Mouse (Mus musculus) cerebellum, adult 9-10 months (tissue): ENCODE measurements around the gene Sh2d1a.

Experiments
- DNase-seq: peaks from one replicate; pipeline ENCODE4 v3.0.0; 2022

Sh2d1a gene

DNA sequence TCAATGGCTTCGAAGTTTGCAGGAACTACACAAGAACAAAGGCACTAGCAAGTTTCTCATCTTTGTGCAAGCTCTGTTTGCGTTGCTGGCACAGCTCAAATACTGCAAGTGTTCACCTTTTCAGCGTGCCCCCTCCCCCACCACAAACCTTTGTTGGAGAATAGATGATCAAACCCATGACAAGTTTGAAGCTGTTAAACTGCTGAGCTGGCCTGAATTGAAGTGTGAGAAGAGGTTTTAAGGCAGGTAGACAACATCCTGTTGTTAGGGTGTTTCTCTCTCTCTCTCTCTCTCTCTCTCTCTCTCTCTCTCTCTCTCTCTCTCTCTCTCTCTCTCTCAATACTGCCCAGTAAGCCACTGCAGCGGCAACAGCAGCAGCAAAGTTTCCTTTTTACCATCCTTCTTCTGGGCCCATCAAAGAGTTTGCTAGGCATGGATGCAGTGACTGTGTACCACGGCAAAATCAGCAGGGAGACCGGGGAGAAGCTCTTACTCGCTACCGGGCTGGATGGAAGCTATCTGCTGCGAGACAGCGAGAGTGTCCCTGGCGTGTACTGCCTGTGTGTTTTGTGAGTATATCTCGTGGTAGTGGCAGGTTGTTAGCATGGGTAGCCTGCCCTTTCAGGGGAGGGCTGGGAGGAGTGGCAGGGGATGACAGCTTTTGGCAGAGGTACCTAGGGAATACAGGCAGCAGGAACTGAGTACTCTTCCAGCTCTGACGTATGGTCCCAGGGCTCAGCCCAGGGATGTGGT is at the start of gene Sh2d1a:
TSS of gene Sh2d1a (plus strand) at position 163 of the 753 bp plus-strand sequence.
- no peak for DNase-seq

DNA sequence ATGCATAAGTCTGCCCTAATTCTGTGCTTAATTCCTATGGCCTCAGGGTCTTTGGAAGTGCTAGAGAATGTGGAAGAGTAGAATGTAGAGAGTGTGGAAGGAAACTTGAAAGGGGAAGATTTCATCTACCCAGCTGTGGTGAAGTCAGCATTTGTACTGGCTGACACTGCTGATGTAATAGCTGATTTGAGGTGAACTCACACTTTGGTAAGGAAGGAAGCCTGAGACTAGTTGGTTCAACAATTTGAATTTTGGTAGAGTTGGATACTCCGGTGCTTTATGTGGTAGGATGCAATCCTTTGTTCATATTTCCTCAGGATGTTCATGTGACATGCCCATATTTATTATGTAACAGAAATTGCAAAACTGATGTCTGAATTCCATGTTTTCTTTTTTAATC is 49.3 kb upstream of the Sh2d1a start:
- DNase-seq, result no peak

DNA sequence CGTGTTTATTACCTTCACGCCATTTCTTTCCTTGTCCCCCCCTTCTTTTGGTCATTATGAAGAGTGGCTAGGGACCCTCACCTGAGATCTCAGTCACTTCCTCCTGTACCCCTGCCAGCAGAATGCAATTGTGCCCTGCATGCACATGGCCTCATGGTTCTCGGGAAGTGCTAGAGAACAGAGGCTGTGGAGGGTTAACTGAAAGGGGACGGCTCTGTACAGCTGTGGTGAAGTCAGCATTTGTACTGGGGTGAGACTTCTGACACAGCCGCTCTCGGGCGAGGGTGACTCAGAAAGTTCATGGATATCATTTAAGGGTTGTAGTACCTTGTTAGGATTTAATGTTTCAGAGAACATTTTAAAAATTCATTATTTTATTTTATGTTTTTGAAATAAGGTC is 47.7 kb upstream of the Sh2d1a start:
- no peak for DNase-seq

DNA sequence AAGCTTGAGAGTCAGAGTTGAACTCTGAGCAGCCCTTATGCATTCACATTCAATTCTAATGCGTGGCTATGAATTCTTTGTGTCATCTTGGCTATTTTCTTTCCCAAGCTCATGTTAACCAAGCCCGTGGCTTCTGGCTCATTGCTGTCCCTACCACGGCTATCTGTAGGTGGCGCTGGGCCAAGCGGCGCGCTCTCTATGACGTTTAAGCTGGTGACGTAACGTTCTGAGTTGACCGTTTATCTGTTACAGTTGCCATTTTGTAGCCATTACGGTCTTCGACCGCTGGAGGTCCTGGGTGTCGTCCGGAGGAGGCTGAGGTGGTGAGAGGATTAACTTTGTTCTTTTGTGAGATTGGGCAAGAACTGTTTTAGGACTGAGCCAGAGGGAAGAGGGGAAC is 12.8 kb upstream of the Sh2d1a start, which contains the start of gene Tex13c2:
TSS of gene Tex13c2 (plus strand) at position 246 of the 400 bp plus-strand sequence.
- DNase-seq, result peak; percentile 8

DNA sequence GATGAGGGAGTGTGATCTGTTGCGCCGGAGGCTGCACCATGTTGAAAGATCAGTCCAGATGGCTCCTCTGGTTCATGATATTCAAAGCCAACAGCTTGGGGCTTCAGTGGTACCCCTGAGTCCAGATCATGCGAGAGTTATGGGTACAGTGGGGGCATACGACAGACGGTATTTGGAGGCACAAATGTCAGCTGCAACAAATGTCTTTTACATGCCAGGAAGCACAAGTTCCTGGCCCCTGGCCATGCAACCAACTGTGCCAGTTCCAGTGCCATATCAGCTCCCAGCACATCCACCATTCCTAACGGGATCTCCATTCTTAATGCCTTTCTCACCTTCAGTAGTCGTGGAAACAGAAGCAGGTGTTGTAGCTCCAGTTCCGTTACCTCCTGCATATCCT is 11.9 kb upstream of the Sh2d1a start:
- peak; percentile 60 for DNase-seq

DNA sequence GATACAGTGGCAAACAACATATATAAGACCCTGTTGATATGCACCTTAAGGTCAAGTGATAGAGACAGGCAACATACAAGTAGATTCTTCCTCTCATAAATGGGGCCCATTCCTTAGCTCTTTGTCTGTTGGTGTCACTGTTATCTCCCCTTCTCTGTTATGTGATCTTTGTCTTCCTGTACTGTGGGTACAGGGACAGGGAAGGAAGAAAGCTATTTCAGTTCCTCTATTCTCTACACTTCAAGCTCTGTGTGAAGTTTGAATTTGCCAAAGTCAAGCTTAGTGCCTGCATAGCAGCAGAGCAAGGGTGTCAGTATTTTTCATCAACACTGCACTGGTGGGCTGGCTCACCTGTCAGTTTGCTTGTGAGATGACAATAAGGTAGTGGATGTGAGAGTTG is 1.7 kb upstream of the Sh2d1a start:
- no peak for DNase-seq

DNA sequence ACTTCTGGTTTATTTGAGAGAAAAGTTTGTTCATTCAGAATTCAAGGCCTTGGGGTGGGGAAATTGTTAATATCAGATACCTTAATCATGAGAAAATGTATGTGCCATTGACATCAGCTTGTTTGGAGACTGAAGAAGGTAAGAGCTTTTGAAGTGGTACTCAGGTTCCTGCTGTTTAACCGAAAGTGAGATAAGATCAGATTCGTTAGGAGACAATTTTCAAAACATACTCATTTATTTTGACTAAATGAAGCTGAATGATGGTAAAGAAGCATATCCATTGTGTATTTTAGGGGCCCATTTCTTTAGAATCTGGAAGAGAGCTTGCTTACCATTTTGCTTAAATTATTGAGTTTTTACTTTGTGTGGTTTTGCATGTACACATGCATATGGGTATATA is 8.9 kb downstream of the Sh2d1a start:
- no peak for DNase-seq

DNA sequence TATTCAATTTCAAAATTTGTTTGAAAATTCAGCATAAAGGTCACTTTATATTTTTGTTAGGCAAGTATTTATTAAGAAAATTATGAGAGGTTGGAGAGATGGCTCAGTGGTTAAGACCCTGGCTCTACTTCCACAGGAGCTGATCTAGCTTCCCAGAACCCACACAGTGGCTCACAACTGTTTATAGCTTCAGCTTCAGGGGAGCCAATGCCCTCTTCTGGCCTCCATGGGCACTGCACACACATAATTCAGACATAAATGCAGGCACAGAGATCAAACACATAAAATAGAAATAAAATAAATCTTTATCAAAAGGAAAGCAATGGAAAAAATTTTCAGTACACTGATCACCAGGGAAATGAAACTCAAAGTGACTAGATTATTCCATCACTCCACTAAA is 10.3 kb downstream of the Sh2d1a start:
- DNase-seq, result no peak

DNA sequence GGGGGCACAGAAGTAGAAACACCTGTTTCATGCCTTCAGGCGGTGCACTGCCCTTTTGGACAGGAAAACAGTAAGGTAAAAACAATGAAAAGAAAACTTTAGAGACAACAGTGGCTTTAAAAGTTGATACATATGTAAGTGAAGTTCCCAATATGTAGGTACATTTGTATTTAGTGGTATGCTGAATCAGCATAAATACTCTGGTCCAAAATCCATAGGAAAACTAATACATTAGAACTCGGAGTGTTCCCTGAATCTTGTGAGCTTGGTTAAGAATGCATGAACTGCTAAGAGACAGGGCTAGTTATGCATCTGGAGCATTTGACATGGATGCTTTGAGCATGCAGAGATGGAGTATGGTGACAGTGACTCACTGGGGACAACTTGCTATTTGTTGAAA is 20.6 kb downstream of the Sh2d1a start:
- DNase-seq, result no peak

DNA sequence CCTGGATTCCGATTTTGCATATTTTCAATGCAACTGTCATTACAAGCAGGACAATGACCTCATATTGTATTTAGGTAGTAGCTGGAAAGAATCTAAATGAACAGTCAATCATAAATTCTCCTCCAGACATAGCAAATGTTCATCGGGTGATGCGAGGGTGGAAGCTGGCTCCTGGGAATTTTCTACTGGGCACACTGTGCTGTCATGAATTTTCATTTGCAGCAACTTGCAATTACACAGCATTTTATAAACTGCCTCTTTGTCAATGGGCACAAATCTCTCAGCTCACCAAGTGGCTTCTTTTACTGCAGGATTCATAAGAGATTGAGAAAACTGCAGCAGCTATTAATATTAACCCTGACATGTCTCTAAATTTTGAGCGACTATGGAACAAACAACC is 28.4 kb downstream of the Sh2d1a start:
- DNase-seq, result no peak

DNA sequence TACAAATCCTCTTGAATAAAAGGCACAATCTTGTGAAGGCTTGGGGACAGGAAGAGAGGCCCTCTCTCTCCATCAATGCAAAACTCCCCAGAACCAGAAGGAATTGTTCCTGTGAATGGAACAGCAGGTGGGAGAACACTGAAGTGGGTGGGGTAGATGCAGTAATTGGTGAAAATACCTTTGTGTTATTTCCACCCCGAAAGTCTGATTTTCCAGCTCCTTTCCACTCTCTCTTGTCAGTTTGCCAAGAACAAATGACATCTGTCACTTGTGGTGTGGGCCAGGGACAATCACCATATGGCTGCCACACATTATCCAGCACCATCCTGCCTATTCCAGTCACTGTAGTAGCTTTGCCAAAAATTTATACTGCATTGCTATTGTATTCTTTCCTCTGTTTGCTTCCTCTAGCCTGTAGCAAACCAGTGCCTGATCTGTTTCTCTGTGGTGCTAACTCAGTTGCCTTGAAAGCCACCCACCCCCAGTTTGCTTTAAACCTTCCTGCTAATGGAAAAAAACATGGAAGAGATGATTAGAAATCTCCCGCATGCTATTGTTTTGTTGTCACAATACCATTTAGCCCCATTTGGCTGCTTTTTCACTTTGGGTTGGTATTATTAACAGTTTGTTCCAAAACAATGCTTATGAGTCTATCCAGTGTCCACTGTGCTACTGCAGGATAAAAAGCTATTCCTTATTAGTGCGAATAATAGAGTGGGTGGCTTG is 37.9 kb downstream of the Sh2d1a start:
- DNase-seq, result peak; percentile 96

DNA sequence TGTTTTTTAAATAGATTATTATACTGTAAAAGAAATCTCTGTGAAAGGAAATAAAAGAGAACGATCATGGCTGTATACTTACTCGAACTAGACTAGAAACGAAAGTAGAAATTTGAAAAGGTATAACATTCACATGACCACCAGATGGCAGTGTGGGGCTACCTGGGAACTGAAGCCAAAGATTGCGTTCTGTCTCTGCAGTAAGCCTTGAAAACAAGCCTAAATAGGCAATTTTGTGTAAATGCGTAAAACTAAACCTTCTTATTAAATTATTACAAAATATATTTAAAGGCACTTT is 38.5 kb downstream of the Sh2d1a start:
- DNase-seq, result peak; percentile 89

DNA sequence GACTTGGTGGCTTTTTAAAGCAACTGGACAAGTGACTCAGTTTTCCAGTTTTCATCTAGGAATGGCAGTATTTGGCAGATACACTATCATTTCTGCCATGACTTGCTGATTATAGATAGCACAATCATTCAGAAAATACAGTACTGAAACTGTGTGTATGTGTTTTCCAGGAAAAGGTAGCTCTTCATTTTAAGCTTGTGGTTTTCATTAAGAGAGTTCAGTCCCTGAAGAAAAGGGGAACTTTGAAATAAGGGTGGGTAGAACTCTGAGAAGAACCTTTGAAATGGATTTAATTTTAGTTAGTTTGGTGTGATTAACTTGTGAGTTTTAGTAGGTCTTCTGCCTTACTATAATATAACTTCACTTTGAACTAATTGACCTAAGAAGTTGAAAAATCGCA is 42.8 kb downstream of the Sh2d1a start:
- DNase-seq, result no peak

DNA sequence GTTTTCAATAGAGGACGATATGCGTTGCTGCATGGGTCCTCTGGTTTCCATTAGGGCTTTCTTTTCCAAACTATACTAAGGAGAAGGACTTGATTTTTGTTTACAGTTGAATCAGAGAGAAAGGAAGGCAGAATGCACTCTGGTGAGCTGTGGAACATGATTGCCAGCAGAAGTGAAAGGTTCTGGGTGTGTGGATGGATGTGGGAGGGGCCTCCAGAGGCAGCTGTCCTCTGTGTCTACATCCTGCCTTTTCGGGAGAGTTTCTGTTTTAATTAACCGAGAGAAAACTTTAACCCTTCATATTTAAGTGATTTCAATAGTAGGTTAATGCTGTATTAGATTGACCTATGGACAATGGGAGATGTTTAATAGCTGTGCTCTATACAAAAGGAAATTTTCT is 46.3 kb downstream of the Sh2d1a start:
- DNase-seq, result no peak

DNA sequence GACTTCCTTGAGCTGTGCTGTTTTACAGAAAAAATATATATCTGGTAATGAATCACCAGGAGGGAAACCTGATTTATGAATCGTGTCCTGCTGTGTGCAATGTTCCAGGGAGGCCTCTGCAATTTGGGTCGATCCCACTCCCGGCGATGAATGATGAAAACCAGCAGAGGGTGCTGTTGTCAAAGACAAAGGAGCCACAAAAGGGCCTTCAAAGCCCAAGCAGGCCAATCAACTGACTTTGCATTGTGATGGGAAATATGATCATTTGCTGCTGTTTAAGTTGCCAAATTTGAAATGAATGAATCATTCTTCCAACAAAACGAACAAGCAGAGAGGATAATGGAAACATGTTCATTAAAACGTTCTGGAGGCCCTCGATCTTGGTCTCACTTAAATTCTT is 55.0 kb downstream of the Sh2d1a start:
- DNase-seq, result peak; percentile 80

DNA sequence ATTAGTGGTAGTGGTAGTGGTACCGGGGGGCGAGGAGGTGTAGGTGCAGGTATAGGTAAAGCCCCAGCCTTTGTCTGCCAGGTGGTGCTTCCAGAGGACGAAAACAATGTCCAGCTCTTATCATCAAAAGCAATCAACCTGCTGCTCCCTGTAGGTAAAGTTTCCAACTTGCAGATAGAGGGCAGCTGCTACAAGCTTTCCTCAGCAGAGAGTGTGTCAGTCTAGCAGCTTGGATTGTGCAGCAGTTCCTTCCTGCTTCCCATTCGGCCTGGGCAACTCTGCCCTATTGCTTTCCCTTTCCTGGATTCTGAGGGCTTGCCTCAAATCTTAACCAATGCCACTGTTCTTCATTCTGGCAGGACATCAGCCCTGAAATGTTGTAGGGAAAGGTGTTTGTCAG is 56.4 kb downstream of the Sh2d1a start:
- no peak for DNase-seq
